Mouse (Mus musculus): Measurements from ENCODE around the gene Baz1a. TPM values are rescaled to one million over a fixed set of nuclear protein-coding genes. Genes with fewer than 3 reads are reported as not detected.
A peak's percentile ranks its signal among the peaks of the same experiment; 100 is the strongest.

Baz1a gene
- polyA plus RNA-seq, 1 experiment from 2014 or later = 32.3 TPM

DNA sequence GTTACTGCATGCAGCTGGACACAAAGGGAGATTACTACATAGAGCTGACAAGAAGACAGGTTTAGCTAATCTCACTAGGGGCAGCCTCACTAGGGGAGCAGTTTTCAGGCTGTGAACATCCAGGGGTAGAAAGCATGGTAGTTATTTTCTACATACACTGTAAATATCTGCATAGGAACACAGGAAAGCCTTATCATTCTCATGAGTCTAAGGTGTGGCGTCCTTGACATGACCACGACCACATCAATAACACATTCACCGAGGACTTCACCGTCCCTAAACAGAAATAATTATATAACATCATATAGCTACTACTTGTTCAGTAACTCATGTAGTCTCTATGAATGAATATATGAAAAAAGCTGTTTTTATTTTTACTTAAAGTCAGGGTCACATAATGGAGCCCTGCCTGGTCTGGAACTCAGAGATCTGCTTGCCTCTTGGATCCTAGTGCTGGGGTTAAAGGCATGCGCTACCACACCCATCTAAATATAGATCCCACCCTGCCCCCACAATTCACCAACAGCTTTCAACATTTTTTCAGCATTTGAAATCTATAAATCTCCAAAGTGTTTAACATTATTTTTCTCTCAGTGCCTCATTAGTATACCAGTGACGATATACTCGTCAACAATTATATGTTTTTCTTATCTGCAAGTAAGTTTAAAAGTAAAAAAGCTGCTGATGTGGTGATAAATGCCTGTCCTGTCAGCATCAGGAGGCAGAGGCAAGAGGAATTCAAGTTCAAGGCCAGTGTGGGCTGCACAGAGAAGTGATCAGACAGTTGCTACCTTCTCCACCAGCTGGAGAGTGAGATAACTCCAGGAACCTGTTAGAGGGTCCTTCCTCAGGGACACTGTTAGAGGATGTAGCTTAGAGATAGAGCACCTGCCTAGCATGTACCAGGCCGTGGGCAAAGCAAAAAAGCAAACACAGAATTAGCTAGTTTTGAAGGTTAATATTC is 37.3 kb upstream of the Baz1a start:
- peak; percentile 98 for ATAC-seq (ENCODE audit: low read depth)
- H3K27ac ChIP-seq = peak overlapping the region; percentile 98

DNA sequence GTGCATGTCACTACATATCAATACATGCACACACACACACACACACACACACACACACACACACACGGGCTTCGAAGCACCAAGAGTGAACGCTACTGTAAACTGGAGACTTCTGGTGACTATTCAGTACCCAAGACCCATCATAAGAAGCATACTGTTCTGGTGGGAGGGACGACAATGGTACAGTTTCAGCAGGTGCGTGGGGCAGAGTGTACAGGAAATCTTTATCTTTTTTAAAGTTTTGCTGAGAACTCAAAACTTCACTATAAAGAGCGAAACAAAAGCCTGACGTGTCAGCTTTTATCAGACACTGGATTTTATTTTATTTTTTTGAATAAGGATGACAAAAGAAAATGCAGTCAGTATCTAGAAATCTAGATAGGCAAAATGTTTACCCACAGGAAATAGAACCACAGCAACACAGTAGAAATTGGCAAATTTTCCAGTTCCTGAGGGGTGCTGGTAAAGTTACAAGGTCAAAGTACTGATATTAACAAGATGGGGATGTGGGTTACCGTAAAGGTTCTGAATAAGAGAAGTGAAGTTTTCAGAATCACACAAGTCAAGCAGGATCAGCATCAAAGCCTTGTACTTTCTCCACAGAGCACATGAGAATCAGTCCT is 35.7 kb upstream of the Baz1a start:
- Histone ChIP-seq H3K4me1 (replicated peaks) (peaks cover 53% of the 10 kb centered on the region), H3K4me3 (replicated peaks) (no peak overlapping the region), H3K27me3 (no peaks in the 10 kb centered on the region), H3K9ac (no peak overlapping the region), H3K4me2 (no peak overlapping the region), H3K9me3 (replicated peaks) (no peaks in the 10 kb centered on the region), H3K27ac (peak overlapping the region; percentile 98), H3K36me3 (peaks cover 28% of the 10 kb centered on the region)
- 82% methylated on average over 8 of the region's 8 CpGs for WGBS (ENCODE audit: insufficient replicate concordance)
- DNase-seq (no peak), ATAC-seq (ENCODE audit: low read depth) (no peak)

More for the DNA sequence above, 37.3 kb upstream of the Baz1a start:
- peak overlapping the region; percentile 61 for H3K9ac ChIP-seq
- DNase-seq = peak; percentile 82
- peaks cover 18% of the 10 kb centered on the region for H3K36me3 ChIP-seq
- H3K9me3 ChIP-seq (replicated peaks) = no peaks in the 10 kb centered on the region
- no peaks in the 10 kb centered on the region for H3K27me3 ChIP-seq
- H3K4me2 ChIP-seq = peak overlapping the region; percentile 60
- H3K4me3 ChIP-seq (replicated peaks) = peak overlapping the region; percentile 24
- 20% methylated on average over 8 of the region's 8 CpGs for WGBS (ENCODE audit: insufficient replicate concordance)
- H3K4me1 ChIP-seq (replicated peaks) = peaks cover 61% of the 10 kb centered on the region

DNA sequence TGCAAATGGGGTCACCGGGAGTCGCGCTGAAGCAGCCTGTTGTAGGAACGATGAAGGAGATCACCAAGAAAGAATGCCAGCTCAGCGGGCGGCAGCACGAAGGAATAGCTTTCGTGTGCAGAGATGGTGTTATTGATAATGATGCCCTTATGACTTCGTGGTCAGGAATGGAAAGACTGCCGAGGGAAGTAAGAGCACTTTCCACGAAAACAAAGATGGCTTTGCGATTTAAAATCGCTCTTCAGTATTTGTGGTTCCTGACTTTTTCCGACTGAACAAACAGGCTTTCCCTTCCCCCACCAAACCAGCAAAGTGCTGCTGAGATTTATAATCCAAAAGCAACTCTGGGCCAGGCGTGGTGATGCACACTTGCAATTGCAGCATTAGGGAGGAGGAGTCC is 26.9 kb upstream of the Baz1a start:
- Histone ChIP-seq H3K9ac (no peak overlapping the region), H3K36me3 (peaks cover 10% of the 10 kb centered on the region), H3K27ac (no peak overlapping the region), H3K4me3 (replicated peaks) (no peak overlapping the region), H3K4me1 (replicated peaks) (no peaks in the 10 kb centered on the region; the same call in 1 of the 2 replicates), H3K4me2 (no peak overlapping the region), H3K9me3 (replicated peaks) (no peaks in the 10 kb centered on the region), H3K27me3 (no peaks in the 10 kb centered on the region)
- 53% methylated on average over 15 of the region's 15 CpGs for WGBS (ENCODE audit: insufficient replicate concordance)
- ATAC-seq (ENCODE audit: low read depth) (no peak), DNase-seq (no peak)

DNA sequence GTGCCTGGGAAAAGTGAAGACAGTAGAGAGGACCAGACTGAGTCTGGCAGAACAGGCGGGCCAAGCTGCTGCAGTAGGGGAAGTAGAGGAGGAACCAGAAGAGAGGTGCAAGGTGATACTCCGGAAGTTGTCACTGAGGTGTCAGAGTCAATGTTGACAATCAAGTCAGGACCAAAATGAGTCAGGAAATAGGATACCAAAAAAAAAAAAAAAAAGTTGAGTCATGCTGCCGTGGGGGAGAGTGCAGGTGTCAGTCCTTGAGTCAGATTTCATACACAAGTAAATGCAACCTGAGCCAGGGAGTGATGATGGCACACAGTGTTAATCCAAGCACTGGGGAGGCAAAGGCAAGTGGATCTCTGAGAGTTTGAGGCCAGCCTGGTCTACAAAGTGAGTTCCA is 12.9 kb upstream of the Baz1a start:
- no peak overlapping the region; the same call in 1 of the 2 replicates for H3K27ac ChIP-seq
- H3K4me2 ChIP-seq = no peak overlapping the region
- no peaks in the 10 kb centered on the region for H3K36me3 ChIP-seq
- H3K27me3 ChIP-seq = no peaks in the 10 kb centered on the region
- H3K9ac ChIP-seq = no peak overlapping the region
- no peaks in the 10 kb centered on the region for H3K9me3 ChIP-seq (replicated peaks)
- ATAC-seq (ENCODE audit: low read depth) (no peak), DNase-seq (no peak)
- H3K4me1 ChIP-seq (replicated peaks) = 0 out of 2 replicates have a peak, but pooled peaks cover 2% of the 10 kb centered on the region
- 17% methylated on average over 3 of the region's 3 CpGs for WGBS (ENCODE audit: insufficient replicate concordance)
- H3K4me3 ChIP-seq (replicated peaks) = no peak overlapping the region

DNA sequence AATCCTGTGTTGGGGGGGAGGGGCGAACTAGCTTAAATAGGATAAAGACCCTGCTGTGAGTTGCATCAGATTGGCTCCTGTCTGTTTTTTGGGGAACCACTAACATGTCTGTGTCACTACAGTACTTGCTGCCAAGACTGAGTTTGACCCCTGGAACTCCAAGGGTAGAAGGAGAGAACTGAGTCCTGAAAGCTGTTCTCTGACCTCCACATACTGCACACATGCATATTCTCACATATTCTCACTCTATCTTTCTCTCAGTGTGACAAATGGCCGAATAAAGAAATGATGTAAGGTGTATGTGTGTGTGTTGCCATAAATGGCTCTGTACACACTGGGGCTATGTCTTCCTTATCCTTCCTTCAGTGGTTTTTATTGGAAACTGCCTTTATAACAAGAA is 9.1 kb upstream of the Baz1a start:
- WGBS (ENCODE audit: insufficient replicate concordance) = 67% methylated on average over 2 of the region's 2 CpGs
- no peak for DNase-seq

DNA sequence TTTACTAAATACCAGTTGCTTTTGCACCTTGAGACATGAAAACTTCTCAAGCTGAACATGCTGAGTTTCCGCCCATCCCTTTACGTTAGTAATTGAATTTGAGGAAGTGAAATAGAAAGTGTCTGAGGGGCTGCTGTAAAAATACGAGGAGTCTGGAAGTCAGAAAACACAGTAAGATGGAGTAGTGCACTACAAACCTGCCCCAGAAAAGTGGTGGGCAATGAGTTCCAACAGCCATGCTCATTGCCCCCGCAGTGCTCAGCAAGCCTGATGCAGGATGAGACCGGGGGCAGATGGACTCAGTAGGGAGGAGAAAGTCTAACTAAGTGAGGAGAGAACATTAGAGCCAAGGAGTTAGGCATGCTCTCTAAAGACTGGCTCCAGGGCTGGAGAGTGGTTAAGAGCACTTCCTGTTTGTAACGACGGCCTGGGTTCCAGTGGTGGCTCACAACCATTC is 5.3 kb upstream of the Baz1a start:
- H3K36me3 ChIP-seq = no peaks in the 10 kb centered on the region
- H3K27ac ChIP-seq = no peak overlapping the region
- no peak for DNase-seq
- ATAC-seq (ENCODE audit: low read depth) = no peak
- 51% methylated on average over 7 of the region's 7 CpGs for WGBS (ENCODE audit: insufficient replicate concordance)
- H3K9ac ChIP-seq = no peak overlapping the region
- no peak overlapping the region for H3K4me2 ChIP-seq
- H3K9me3 ChIP-seq (replicated peaks) = no peaks in the 10 kb centered on the region
- H3K4me1 ChIP-seq (replicated peaks) = peaks cover 4% of the 10 kb centered on the region; the same call in 1 of the 2 replicates
- H3K27me3 ChIP-seq = no peaks in the 10 kb centered on the region
- no peak overlapping the region for H3K4me3 ChIP-seq (replicated peaks)

More for the DNA sequence above, 9.1 kb upstream of the Baz1a start:
- ATAC-seq (ENCODE audit: low read depth) = no peak
- Histone ChIP-seq H3K4me2 (no peak overlapping the region), H3K9ac (no peak overlapping the region), H3K27me3 (no peaks in the 10 kb centered on the region), H3K4me1 (replicated peaks) (no peaks in the 10 kb centered on the region), H3K36me3 (no peaks in the 10 kb centered on the region), H3K27ac (no peak overlapping the region), H3K9me3 (replicated peaks) (no peaks in the 10 kb centered on the region), H3K4me3 (replicated peaks) (no peak overlapping the region)

DNA sequence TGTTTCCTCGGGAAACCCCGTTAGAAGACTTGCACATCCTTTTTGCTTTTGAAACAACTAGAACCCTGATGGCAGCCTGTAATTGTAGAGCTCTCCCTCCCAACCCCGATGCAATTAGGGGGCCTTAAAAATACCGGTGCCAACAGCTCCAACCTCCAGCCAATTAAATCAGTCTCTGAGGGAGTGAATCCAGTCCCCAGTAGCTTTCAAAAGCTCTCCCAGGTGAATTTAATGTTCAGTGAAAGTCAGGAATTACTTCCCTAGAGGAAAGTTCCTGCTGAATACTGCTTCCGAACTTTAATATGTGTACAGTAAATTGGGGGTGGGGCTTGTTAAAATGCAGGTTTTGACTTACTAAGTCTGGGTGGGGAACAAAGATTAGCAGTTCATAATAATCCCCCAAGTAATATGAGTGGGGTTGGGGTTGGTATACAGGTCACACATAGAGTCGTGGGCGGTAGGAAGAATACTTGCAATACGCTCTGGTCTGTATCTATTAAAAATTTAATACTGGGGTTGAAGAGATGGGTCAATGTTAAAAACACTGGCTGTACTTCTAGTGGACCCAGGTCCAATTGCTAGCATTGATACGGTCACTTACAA is 3.1 kb upstream of the Baz1a start:
- no peak overlapping the region for H3K4me3 ChIP-seq (replicated peaks)
- H3K4me1 ChIP-seq (replicated peaks) = peaks cover 4% of the 10 kb centered on the region; the same call in 1 of the 2 replicates
- no peaks in the 10 kb centered on the region for H3K27me3 ChIP-seq
- no peaks in the 10 kb centered on the region for H3K9me3 ChIP-seq (replicated peaks)
- H3K9ac ChIP-seq = no peak overlapping the region
- ATAC-seq (ENCODE audit: low read depth) = no peak
- DNase-seq = no peak
- H3K36me3 ChIP-seq = no peaks in the 10 kb centered on the region
- 67% methylated on average over 9 of the region's 9 CpGs for WGBS (ENCODE audit: insufficient replicate concordance)
- H3K27ac ChIP-seq = no peak overlapping the region
- no peak overlapping the region for H3K4me2 ChIP-seq

DNA sequence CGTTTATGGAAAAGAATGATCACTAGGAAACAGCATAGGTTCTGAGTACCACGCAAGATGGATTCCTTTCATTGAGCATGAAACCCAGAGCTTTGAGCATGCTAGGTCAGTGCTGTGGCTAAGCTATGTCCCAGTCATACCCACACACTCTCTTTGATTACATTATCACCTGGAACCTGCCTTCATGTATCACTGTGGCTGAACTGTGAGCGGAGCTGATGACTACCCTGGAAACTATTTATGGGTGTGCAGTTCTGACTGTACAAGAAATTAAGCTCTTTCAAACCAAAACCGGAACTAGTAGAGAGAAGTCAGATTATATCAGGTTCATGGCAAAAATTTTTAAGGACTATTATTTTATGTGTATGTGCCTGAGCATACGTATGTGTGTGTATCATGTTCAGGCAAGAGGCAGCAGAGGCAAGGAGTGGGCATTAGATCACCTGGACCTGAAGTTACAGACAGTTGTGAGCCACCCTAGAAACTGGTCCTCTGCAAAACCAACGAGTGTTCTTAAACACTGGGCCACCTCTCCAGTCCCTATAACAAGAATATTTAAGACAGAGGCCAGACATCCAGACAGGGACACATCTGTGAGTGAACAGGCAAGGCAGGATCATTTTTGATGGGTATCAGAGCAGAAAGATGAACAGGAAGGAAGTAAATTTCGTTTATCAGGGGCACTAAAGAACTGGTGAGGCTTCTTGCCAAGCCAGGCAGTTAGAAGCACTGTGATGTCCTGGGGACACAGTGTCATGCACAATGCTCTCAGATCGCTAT is 2.4 kb upstream of the Baz1a start:
- DNase-seq (no peak), ATAC-seq (ENCODE audit: low read depth) (no peak)
- no peak overlapping the region for H3K27ac ChIP-seq
- no peak overlapping the region for H3K4me2 ChIP-seq
- peaks cover 4% of the 10 kb centered on the region; the same call in 1 of the 2 replicates for H3K4me1 ChIP-seq (replicated peaks)
- H3K27me3 ChIP-seq = no peaks in the 10 kb centered on the region
- 57% methylated on average over 8 of the region's 8 CpGs for WGBS (ENCODE audit: insufficient replicate concordance)
- no peaks in the 10 kb centered on the region for H3K9me3 ChIP-seq (replicated peaks)
- no peak overlapping the region for H3K9ac ChIP-seq
- no peaks in the 10 kb centered on the region for H3K36me3 ChIP-seq
- no peak overlapping the region for H3K4me3 ChIP-seq (replicated peaks)

DNA sequence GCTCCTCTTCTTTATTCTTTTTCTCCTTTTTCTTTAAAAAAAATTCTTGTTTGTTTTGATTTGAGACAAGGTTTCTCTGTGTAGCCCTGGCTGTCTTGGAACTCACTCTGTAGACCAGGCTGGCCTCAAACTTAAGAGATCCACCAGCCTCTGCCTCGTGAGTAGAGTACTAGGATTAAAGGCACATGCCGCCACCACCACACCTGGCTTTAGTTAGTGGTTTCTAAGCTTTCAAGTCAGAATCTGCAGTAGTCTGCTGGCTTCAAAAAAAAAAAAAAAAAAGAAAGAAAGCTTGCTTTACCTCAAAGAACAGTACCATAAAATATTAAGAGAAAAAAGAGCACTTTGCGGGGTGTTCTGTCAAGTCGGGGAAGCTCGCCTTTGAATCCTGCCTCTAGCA is 1.3 kb upstream of the Baz1a start:
- Histone ChIP-seq H3K4me1 (replicated peaks) (peaks cover 4% of the 10 kb centered on the region; the same call in 1 of the 2 replicates), H3K27me3 (no peaks in the 10 kb centered on the region), H3K9ac (no peak overlapping the region), H3K4me2 (no peak overlapping the region), H3K27ac (no peak overlapping the region), H3K9me3 (replicated peaks) (no peaks in the 10 kb centered on the region), H3K4me3 (replicated peaks) (no peak overlapping the region), H3K36me3 (no peaks in the 10 kb centered on the region)
- WGBS (ENCODE audit: insufficient replicate concordance) = 78% methylated on average over 5 of the region's 5 CpGs
- no peak for DNase-seq
- no peak for ATAC-seq (ENCODE audit: low read depth)

DNA sequence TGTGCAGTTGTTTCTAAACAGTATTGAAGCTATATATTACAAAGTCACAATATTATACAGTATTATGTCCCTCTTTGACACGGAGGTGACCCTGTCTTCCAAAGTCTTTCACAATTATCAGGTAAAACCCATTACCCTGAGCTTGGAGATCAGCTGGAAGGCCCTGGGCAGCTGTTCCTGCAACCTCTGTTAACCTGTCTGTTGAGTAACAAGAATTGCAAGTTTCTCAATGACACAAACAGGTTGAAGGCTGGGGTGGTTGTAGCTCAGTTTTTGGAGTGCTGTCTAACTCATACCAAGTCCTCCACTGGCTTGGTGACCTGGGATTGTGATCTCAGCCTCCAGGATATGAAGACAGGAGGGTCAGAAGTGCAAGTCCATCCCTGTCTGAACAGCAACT is 1.1 kb downstream of the Baz1a start:
- no peak for ATAC-seq (ENCODE audit: low read depth)
- WGBS (ENCODE audit: insufficient replicate concordance) = 49% methylated on average over 1 of the region's 1 CpGs
- no peak for DNase-seq
- Histone ChIP-seq H3K9ac (no peak overlapping the region), H3K36me3 (no peaks in the 10 kb centered on the region), H3K4me3 (replicated peaks) (no peak overlapping the region), H3K4me2 (no peak overlapping the region), H3K9me3 (replicated peaks) (no peaks in the 10 kb centered on the region), H3K4me1 (replicated peaks) (peaks cover 4% of the 10 kb centered on the region; the same call in 1 of the 2 replicates), H3K27me3 (no peaks in the 10 kb centered on the region), H3K27ac (no peak overlapping the region)

All from liver, embryonic 13.5 days (tissue).